Mouse (Mus musculus) liver, embryonic 11.5 days (tissue): ENCODE results near the gene Slc5a11. TPM values are rescaled to one million over a fixed set of nuclear protein-coding genes. Genes with fewer than 3 reads are reported as not detected.

Experiments
- ATAC-seq: fragments of 200-750 bp; cut with Nextera tagmentation; replicated peaks from 2 replicates; pipeline ENCODE4 v1.8.0; 2017; ENCODE audit warnings: moderate number of reproducible peaks, mild to moderate bottlenecking, moderate TSS enrichment, moderate library complexity; ENCODE audit not compliant: low FRiP score
- DNase-seq: peaks from one replicate; pipeline ENCODE4 v3.0.0-alpha.2; 2017; ENCODE audit warnings: low spot score
- H3K27ac ChIP-seq: fragments of 300-500 bp; sonication (generic); 2 replicates; pipeline ENCODE4 v1.5.1; 2014; ENCODE audit warnings: mild to moderate bottlenecking, low read depth, low read length, control low read depth
- H3K27me3 ChIP-seq: fragments of 300-500 bp; sonication (generic); replicated peaks from 2 replicates; pipeline ENCODE4 v1.6.1; 2014; ENCODE audit warnings: low read length, mixed read lengths; ENCODE audit not compliant: control insufficient read depth, insufficient read depth
- H3K36me3 ChIP-seq: fragments of 300-500 bp; sonication (generic); 2 replicates; pipeline ENCODE4 v1.6.1; 2014; ENCODE audit warnings: mild to moderate bottlenecking, low read length, moderate library complexity, mixed read lengths; ENCODE audit not compliant: control insufficient read depth, insufficient read depth
- H3K4me1 ChIP-seq: fragments of 300-500 bp; sonication (generic); replicated peaks from 2 replicates; pipeline ENCODE4 v1.6.1; 2014; ENCODE audit warnings: low read length, mixed read lengths; ENCODE audit not compliant: control insufficient read depth, insufficient read depth
- H3K4me2 ChIP-seq: fragments of 300-500 bp; sonication (generic); 2 replicates; pipeline ENCODE4 v1.6.1; 2014; ENCODE audit warnings: mild to moderate bottlenecking, control low read depth, moderate library complexity
- H3K4me3 ChIP-seq: fragments of 300-500 bp; sonication (generic); 2 replicates; pipeline ENCODE4 v1.5.1; 2014; ENCODE audit warnings: low read depth, low read length, control low read depth
- H3K9ac ChIP-seq: fragments of 300-500 bp; sonication (generic); 2 replicates; pipeline ENCODE4 v1.6.1; 2014; ENCODE audit warnings: low read depth, low read length, control low read depth
- H3K9me3 ChIP-seq: fragments of 300-500 bp; sonication (generic); 2 replicates; pipeline ENCODE4 v1.6.1; 2016; ENCODE audit warnings: low read length, inconsistent platforms, mixed read lengths; ENCODE audit not compliant: control insufficient read depth
- WGBS: fragments of 180-500 bp; shearing (Covaris S2); extraction: QIAGEN DNeasy Blood & Tissue Kit; methylation state at CpG from one replicate; pipeline ENCODE4 v1.1.7; 2014; 5-methylcytosine and 5-hydroxymethylcytosine counted together
- polyA plus RNA-seq: library from polyadenylated mRNA; unstranded; fragments of >200 nt; fragmentation: Nextera tagmentation; extraction: Ambion mirVana; gene quantifications from 2 replicates; pipeline ENCODE4 v1.2.1, GENCODE M21; 2014

The Slc5a11 gene
- polyA plus RNA-seq, 1 experiment from 2014 or later, result 1.9 TPM

- Histone ChIP-seq H3K4me1 (0 out of 2 replicates have a peak, but pooled peaks cover 3% of the 10 kb centered on the region), H3K9ac (no peak overlapping the region), H3K4me2 (no peak overlapping the region), H3K27ac (no peak overlapping the region), H3K36me3 (no peaks in the 10 kb centered on the region), H3K27me3 (no peaks in the 10 kb centered on the region), H3K9me3 (no peaks in the 10 kb centered on the region), H3K4me3 (no peak overlapping the region)
- no peak for ATAC-seq
- WGBS, result 42% methylated on average over 6 of the region's 6 CpGs
- DNase-seq, result no peak
These were observed 25.5 kb downstream of the Slc5a11 start for GRCm38 (mm10) chr7:123240064-123240463.

- ATAC-seq, result no peak
- H3K27me3 ChIP-seq, result no peaks in the 10 kb centered on the region
- no peak overlapping the region for H3K4me2 ChIP-seq
- no peaks in the 10 kb centered on the region for H3K36me3 ChIP-seq
- no peak overlapping the region for H3K4me3 ChIP-seq
- 84% methylated on average over 7 of the region's 7 CpGs for WGBS
- H3K4me1 ChIP-seq, result 0 out of 2 replicates have a peak, but pooled peaks cover 3% of the 10 kb centered on the region
- DNase-seq, result no peak
- H3K27ac ChIP-seq, result no peak overlapping the region
- H3K9me3 ChIP-seq, result no peaks in the 10 kb centered on the region
- H3K9ac ChIP-seq, result no peak overlapping the region
These were observed 27.7 kb downstream of the Slc5a11 start for GRCm38 (mm10) chr7:123242241-123242640.

GRCm38 (mm10) chr7:123244833-123245232, 30.3 kb downstream of the Slc5a11 start:
- Histone ChIP-seq H3K27ac (no peak overlapping the region), H3K4me1 (0 out of 2 replicates have a peak, but pooled peaks cover 3% of the 10 kb centered on the region), H3K4me2 (no peak overlapping the region), H3K9me3 (no peaks in the 10 kb centered on the region), H3K4me3 (no peak overlapping the region), H3K36me3 (no peaks in the 10 kb centered on the region), H3K27me3 (no peaks in the 10 kb centered on the region), H3K9ac (no peak overlapping the region)
- DNase-seq, result no peak
- peak; percentile 80 for ATAC-seq
- 39% methylated on average over 1 of the region's 1 CpGs for whole genome bisulfite sequencing

GRCm38 (mm10) chr7:123246504-123247084, 32.0 kb downstream of the Slc5a11 start:
- 30% methylated on average over 4 of the region's 4 CpGs for WGBS
- Histone ChIP-seq H3K27me3 (no peaks in the 10 kb centered on the region), H3K4me2 (no peak overlapping the region), H3K36me3 (no peaks in the 10 kb centered on the region), H3K9ac (no peak overlapping the region), H3K9me3 (no peaks in the 10 kb centered on the region), H3K4me1 (0 out of 2 replicates have a peak, but pooled peaks cover 3% of the 10 kb centered on the region), H3K27ac (no peak overlapping the region), H3K4me3 (no peak overlapping the region)
- ATAC-seq (peak; percentile 46), DNase-seq (no peak)

- 0 out of 2 replicates have a peak, but pooled peaks cover 3% of the 10 kb centered on the region for H3K4me1 ChIP-seq
- no peaks in the 10 kb centered on the region for H3K9me3 ChIP-seq
- WGBS, result 49% methylated on average over 2 of the region's 2 CpGs
- no peak overlapping the region for H3K9ac ChIP-seq
- no peak for DNase-seq
- no peaks in the 10 kb centered on the region for H3K36me3 ChIP-seq
- no peak overlapping the region for H3K4me2 ChIP-seq
- H3K27ac ChIP-seq, result no peak overlapping the region
- no peaks in the 10 kb centered on the region for H3K27me3 ChIP-seq
- H3K4me3 ChIP-seq, result no peak overlapping the region
- ATAC-seq, result no peak
These were observed 33.6 kb downstream of the Slc5a11 start for GRCm38 (mm10) chr7:123248166-123248565.

GRCm38 (mm10) chr7:123251343-123251742, 36.8 kb downstream of the Slc5a11 start:
- no peaks in the 10 kb centered on the region for H3K36me3 ChIP-seq
- H3K9ac ChIP-seq, result no peak overlapping the region
- no peak overlapping the region for H3K27ac ChIP-seq
- H3K4me1 ChIP-seq, result no peaks in the 10 kb centered on the region
- DNase-seq (no peak), ATAC-seq (no peak)
- H3K27me3 ChIP-seq, result no peaks in the 10 kb centered on the region
- no peak overlapping the region for H3K4me2 ChIP-seq
- no peak overlapping the region for H3K4me3 ChIP-seq
- 60% methylated on average over 6 of the region's 6 CpGs for WGBS
- no peaks in the 10 kb centered on the region for H3K9me3 ChIP-seq

GRCm38 (mm10) chr7:123253396-123253795, 38.8 kb downstream of the Slc5a11 start:
- Histone ChIP-seq H3K27ac (no peak overlapping the region), H3K9ac (no peak overlapping the region), H3K9me3 (no peaks in the 10 kb centered on the region), H3K27me3 (no peaks in the 10 kb centered on the region), H3K36me3 (no peaks in the 10 kb centered on the region), H3K4me2 (no peak overlapping the region), H3K4me1 (no peaks in the 10 kb centered on the region), H3K4me3 (no peak overlapping the region)
- ATAC-seq, result no peak
- WGBS, result 86% methylated on average over 7 of the region's 7 CpGs
- no peak for DNase-seq

- Histone ChIP-seq H3K4me1 (no peaks in the 10 kb centered on the region), H3K27ac (no peak overlapping the region), H3K4me2 (no peak overlapping the region), H3K9me3 (no peaks in the 10 kb centered on the region), H3K4me3 (no peak overlapping the region), H3K27me3 (no peaks in the 10 kb centered on the region), H3K9ac (no peak overlapping the region), H3K36me3 (no peaks in the 10 kb centered on the region)
- ATAC-seq (no peak), DNase-seq (no peak)
- 85% methylated on average over 14 of the region's 14 CpGs for WGBS
These were observed 39.8 kb downstream of the Slc5a11 start for GRCm38 (mm10) chr7:123254196-123254970.

- no peaks in the 10 kb centered on the region for H3K9me3 ChIP-seq
- no peak overlapping the region for H3K4me3 ChIP-seq
- 80% methylated on average over 8 of the region's 8 CpGs for WGBS
- no peaks in the 10 kb centered on the region for H3K36me3 ChIP-seq
- no peak overlapping the region for H3K27ac ChIP-seq
- H3K9ac ChIP-seq, result no peak overlapping the region
- no peak overlapping the region for H3K4me2 ChIP-seq
- ATAC-seq (no peak), DNase-seq (no peak)
- no peaks in the 10 kb centered on the region for H3K4me1 ChIP-seq
- no peaks in the 10 kb centered on the region for H3K27me3 ChIP-seq
These were observed 43.5 kb downstream of the Slc5a11 start for GRCm38 (mm10) chr7:123258103-123258502.
